Mouse (Mus musculus) ZHBTc4 (cell line): ENCODE measurements around the gene Tmem164.

Experiments
- DNase-seq: peaks from one replicate; pipeline ENCODE4 v3.0.0-alpha.2; 2011; ENCODE audit warnings: low read depth, low spot score

Tmem164 gene

GRCm38 (mm10) chrX:142828184-142828908, 147.1 kb downstream of the Tmem164 start:
- DNase-seq = no peak

DNA sequence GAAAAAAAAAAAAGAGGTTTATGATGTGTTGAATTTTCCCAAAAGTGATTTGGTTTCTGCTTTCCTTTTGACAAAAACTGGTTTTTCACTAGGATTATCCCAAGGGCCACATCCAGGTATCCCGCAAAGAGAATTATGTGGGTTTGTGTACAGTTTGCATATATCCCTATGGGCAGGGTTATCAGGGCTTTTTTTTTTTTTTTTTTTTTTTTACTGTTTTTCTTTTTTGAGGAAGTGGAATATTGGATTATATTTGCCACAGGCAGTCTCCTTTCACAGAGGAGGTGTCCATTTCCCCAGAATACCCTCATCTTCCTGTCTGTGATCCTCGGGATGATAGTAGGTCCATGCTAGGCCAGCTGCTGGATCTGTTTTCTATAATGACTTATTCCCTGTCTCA, 148.1 kb downstream of the Tmem164 start:
- no peak for DNase-seq

DNA sequence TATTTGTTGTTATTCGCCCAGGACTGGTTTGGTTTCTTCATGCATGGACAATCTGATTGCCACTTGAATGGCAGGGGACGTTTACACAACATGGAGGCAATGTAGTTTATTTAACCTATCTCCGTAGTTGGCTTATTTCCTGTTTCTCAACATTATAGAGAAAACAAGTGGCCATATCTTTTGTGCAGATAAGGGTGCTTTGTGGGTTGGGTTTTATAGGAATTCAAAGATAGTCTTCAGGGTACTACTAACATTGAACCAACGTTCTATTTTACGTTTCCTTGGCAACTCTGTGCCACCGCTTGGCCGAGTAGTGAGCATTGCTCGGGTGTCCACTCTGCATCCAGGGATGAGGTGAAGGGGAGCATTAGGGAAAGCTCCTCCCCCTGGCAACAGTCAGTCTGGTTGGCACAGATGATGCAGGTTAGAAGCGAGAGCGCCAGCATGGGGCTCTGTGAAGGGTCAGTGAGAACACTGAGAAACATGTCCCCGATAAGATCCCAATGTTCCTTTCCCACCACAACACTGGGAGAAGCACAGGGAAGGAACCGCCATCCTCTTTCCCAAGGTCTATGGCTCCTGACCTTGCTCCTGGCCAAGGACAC, 148.8 kb downstream of the Tmem164 start:
- DNase-seq = no peak

DNA sequence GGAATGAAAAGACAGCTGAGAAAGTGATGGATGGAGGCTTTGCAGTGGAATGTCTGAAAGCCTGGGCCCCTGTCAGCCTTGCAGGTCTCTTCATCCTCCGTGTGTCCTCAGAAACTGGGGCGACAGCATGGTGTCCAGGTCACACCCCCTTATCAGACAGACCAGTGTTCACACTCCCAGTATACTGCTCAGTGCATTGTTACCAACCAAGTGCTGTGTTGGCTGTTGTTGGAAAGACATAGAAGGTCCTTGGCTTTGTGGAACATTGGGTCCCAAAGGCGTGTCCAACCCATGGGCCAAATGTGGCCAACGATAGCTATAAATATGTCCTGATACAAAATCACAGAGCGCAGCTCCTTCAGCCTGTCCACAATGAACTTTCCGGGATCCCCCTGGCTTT, 149.4 kb downstream of the Tmem164 start:
- DNase-seq = no peak

DNA sequence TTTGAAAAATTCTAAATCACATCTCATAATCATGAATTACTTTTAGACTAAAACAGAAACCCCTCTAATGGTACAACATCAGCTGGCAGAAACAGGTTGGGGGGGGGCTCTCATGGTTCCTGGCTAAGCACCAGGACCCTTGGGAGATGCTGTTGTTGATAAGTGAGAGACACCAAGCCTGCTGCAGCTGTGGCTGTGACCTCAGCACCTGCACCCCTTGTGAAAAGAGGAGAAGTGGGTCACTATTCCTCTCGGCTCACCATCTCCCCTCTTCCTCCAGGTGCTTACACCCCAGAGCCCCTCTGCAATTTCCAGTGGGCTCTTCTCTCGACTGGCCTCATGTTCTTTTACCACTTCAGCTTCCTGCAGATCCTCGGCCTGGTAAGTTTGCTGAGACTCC, 151.0 kb downstream of the Tmem164 start:
- DNase-seq = no peak

DNA sequence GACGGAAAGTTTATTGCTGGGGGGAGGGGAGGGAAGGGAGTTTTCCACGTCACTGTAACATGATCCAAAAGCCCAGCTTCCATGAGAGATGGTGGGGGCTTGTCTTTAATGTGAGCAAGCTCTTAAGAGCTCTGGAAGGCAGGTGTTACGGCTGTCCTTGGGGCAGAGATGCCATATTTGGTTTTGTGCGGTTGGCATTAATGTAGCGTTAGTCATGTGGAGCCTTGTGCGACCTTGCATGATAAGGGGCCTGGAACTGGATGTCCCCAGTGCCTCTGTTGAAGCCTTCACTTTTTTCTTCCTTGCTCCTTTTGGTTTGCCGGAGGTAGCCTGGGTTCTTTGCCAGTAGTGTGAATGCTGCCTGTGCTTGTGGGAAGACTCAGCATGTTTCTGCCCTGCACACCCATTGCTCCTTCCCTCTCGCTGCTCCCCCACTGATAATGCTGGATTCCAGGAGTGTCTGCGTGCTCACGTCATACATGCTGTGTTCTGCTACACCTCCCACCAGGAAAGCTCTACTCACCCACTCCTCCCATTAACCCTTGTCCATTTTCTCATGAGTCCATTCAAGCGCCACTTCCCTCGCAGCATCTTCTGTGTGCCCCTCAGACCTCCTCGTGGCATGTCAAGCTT, 152.1 kb downstream of the Tmem164 start:
- DNase-seq = no peak

DNA sequence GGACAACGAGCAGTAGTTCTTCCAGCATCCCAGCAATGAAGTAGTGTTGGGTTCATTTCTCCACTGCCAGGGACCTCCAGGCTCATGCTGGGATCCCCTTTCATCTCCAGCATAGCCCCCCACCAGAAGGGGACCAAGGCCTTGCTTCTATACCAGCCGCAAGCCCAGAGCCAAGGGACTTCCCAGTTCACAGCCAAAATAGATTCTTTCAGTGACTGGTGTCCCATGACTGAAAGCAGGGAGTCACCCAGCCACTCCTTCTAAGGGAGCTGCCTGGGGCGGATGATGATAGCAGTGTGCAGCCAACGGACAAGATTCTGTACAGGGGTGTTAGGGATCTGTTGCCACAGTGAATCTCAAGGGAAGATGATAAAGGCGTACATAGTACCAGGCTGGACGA, 153.6 kb downstream of the Tmem164 start:
- DNase-seq = no peak

- DNase-seq = no peak
Observed at GRCm38 (mm10) chrX:142836399-142836798, 155.2 kb downstream of the Tmem164 start.

GRCm38 (mm10) chrX:142837316-142837715, 156.1 kb downstream of the Tmem164 start:
- no peak for DNase-seq

DNA sequence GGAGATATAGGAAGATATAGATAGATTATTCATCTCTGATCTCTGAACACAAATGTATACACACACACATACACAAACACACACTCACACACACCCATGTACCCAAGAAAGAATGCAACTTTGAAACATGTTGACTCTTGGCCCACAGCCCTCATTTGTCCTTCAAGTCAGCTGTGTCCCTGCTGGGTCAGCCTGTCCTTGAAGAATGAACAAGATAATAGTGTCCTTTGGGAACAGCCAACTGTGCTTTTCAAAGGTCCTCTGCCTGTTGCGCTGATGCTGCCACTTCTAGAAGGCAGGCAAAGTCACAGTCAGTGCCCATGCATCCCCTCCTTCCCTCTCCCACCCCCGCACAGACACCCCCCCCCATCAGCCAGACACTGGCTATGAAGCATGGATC, 157.6 kb downstream of the Tmem164 start:
- DNase-seq = no peak

DNA sequence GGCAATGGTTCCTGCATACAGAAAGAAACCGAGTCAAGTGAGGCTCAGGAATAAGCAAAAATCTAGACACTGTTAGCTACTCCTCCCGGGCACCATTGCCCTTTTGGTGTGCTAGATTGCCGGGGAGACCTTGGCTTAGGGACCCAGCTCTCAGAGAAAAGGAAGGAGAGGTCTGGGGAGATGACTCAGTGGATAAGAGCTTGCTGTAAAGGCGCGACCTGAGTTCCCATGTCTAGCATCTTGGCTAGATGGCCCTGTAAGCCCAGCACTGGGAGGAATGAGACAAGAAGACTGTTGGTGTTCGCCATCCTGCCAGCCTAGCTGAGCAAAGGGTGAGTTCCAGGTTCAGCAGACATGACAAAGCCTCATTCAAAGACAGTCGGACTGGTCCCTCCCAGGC, 158.2 kb downstream of the Tmem164 start:
- no peak for DNase-seq

GRCm38 (mm10) chrX:142841916-142842315, 160.7 kb downstream of the Tmem164 start:
- DNase-seq = no peak

- no peak for DNase-seq
Observed at GRCm38 (mm10) chrX:142846266-142846665, 165.1 kb downstream of the Tmem164 start.

DNA sequence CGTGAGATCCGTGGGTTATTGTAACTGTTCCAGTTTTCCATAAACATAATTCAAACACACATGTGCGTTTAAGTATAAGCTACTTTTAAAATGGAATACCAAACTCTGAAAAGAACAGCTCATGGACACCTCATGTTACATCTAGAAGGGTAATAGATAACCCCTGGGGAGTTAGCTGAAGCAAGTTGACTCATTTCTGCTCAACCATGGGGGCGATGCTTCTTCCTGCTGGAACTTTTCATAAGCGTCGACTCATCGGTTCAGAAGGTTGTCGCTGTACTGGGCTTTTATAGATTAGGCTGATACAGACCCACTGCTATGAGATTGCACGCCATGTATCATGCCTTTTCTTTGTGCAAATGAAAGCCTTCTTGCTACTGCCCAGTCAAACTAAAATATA, 166.8 kb downstream of the Tmem164 start:
- DNase-seq = no peak

DNA sequence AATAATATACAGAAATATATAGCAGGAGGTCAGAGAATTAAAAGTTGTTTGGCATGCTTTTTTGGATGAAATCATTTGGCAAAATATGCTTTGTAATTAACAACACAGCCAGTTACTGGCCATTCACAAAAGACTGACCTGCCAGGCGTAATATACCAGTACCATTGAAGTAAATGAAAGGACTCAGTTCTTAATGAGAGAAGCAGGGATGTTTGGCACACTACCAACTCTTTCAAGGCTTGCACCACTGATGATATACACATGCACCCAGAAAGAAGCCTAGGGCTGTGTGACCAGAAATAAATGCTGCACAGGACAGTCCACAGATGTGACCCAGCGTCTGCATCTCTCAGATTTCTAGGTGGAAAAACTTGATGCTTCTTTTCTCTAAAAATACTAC, 188.6 kb downstream of the Tmem164 start:
- no peak for DNase-seq

DNA sequence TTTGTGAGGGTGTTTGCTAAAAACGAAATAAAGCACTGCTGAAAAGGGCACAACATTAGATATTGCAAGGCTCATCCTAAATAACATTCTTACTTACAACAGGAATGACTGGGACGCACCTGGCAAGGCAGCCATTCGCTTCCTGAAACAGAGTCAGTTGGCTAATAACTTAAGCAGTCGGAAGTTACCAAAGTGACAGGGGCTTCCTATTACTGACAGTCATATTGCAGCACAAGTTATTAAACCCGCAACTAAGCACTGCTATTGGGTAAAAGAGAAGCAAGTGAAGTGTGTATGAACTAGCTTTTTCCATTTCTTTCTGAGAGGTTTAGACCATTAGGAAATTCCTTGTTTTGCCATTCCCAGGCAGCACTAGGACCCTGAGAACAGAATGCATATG, 201.0 kb downstream of the Tmem164 start:
- no peak for DNase-seq

GRCm38 (mm10) chrX:142883593-142883992, 202.4 kb downstream of the Tmem164 start:
- DNase-seq = no peak

DNA sequence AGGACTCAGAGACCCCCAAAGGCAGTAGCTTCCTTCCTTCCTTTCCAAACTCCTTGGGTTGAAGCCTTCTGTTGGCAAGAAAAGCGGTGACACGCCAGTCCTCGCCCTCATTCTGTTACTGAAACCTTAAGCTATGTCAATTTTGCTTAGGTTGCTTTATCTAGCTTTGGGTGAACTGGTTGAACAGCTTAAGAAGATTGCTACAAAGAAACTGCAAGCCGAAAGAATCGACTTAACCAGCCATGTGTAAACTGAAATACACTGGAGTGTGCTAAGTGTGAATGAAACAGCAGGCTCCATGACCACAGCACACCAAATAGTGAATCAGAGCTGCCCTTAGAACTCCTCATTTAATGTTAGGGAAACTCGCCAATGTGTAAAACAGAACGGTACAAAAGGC, 204.8 kb downstream of the Tmem164 start:
- no peak for DNase-seq
